Mouse (Mus musculus) lung, postnatal 10 days (tissue): ENCODE measurements around the gene Gapdhs.
A peak's percentile ranks its signal among the peaks of the same experiment; 100 is the strongest.
"Not testable (repeated sequence)": the region's sequence is repeated elsewhere in the genome, so short reads cannot be mapped to it uniquely, and the experiment has no call there.

ENCODE experiments used
- DNase-seq: peaks from one replicate; pipeline ENCODE4 v3.0.0; 2021

Gene Gapdhs

DNA sequence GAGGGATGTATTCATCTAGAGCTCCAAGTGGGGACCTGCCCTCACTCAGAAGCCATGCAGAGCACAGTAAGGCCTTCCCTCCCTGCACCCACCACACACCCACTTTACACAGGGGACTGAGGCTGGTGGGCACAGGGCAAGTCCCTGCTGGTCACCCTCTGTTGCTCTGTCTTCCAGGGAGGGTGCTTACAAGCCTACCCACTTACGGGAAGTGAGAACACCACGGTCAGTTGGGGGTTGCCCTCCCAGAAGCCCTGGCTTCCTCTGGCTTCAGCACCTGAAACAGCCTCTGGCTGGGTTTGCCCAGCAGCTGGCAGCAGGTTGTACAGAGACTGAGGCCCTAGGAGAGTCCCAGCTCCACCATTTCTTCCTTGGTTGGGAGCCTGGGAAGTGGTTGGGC lies 911 bp downstream of the Gapdhs start:
- not testable (repeated sequence) for DNase-seq

DNA sequence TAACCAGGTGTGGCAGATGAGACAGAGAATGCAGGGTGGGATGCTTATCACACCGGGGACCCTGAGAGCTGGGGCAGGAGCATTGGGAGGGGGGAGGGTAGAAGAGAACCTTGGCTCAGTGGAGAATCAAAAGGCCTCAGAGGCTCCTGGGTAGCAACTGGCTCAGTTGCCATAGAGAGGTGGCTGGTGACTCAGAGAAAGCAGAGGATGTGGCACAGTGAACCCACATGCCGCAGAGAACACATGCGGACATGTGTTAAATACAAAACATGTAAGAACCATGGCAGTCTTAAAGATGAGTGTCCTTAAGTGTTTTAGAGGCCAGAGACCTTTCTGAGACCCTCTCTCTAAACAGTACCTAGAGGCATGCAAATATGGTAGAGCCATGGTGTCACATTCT lies 7.3 kb downstream of the Gapdhs start:
- DNase-seq, result no peak

DNA sequence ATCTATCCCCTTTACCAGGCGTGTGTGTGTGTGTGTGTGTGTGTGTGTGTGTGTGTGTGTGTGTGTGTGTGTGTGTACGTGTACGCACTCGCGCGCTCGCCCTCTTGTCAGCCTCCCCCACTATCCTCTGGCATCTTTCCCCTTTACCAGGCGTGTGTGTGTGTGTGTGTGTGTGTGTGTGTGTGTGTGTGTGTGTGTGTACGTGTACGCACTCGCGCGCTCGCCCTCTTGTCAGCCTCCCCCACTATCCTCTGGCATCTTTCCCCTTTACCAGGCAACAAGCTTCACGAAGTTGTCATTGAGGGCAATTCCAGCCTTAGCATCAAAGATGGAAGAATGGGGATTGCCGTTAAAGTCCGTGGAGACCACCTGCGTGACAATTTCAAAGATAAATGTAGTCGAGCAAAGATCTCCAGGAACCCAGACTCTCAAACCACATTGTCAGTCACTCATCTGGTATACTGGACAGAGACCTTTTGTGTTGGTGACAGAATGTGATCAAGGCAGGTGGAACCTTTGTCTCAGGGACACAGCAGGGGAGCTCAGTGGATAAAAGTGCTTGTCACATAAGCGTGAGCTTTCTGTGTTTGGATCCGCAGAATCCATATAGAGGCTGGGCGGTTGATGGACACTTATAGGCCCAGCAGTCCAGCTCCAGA lies 13.3 kb downstream of the Gapdhs start:
- not testable (repeated sequence) for DNase-seq

DNA sequence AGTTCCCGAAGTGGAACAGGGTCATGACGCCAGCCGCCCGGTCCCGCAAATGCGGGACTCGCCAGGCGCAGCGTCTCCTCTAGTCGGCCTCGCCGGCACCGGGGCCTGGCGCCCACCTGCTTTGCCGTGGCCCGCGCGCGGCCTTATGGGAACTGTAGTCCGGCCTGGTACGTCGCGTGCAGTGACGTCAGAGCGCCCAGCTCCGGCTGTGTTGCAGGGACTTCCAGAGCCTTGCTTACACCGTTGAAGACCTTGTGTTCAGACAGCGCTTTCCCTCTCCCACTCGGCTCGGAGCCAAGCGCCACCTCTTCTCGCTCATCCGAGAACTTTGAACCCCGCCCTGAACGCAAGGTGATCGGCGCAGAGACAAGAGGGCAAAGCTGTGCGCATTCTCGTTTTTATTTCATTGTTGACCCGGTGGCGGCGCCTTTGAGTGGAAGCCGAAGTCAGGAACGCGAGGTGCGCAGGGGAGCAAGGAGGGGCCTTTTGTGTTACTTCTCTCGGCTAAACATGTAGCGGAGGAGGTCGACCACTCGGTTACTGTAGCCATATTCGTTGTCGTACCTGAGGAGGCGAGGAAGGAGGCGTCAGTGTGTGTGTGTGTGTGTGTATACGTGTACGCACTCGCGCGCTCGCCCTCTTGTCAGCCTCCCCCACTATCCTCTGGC lies 14.0 kb downstream of the Gapdhs start, which contains the start of gene Tmem147:
Tmem147 (minus strand) TSS at position 145 of the 668 bp plus-strand sequence.
- peak; percentile 95 for DNase-seq

DNA sequence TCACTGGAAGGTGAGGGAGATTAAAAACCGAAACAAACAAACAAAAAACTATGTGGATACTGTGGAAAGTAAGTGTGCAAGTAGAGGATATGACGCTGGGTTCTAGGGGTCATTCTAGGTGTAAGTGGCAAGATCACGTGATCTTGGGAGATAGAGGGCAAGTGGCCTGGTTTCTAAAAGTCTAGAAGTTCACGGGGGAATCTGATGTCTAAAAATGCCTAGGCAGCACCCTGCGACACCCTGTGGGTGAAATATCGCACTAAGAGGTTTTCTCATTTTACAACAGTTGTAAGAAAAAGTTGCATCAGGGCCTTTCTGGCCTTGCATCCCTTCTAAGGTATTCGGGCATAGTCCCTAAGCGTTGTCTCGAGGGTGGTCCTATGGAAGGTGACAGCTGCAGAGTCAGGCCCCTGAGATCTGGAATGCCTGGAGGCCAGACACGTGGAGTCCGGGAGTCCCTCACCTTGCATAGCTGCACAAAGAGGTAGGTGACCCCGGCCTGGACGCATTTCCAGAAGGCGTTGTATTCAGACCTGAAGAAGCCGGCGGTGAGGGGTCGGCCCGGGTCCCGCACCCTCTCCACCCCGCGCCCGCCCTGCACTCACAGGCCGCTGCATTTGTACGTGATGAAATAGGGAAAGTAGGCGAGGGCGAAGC lies 14.6 kb downstream of the Gapdhs start:
- no peak for DNase-seq

DNA sequence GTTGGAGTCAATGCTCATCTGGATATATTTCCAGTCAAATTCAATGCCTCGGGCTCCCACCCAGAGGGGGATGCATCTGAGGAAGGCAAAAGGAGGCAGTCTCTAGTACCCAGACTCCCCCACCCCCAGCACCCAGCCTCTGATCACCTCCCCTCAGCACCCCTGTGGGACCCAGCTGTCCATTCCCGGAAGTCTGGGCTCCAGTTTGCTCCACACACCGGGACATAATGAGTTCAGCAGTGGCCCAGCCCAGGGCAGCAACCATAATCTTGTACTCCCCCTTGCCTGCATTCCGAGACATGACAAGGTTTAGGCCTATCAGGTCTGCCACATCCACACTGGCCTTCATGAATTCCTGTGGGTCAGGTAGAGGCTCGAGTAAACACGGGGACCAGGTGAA lies 15.3 kb downstream of the Gapdhs start:
- DNase-seq, result no peak

DNA sequence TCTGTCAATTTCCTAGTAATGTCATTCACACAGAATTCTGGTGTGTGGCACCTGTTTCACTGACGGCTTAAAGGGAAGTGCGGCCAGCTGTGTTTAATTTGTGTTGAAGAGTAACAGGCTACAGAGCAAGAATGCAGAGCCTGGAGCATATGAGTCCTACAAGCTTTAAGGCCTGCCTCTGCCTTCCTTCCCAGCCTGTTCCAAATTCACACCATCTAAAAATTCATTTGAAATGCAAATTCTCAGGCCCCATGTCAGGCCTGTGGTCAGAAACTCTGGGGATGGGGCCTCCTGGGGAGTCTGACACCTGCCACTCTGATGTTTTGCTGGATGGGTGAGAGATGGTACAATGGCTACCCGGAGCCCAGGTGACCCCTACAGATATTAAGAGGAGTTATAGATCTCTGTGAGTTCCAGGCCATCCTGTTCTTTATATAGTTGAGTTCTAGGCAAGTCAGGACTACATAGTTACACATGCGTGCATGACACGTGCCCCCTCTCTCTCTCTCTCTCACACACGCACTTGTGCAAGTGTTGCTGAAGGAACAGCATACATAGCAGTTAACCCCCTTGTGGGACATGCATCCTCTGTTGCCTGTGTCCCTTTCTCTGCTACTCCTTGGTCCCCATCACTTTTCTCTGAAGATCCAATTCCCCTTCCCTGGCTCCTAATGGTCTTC lies 20.1 kb downstream of the Gapdhs start:
- no peak for DNase-seq

DNA sequence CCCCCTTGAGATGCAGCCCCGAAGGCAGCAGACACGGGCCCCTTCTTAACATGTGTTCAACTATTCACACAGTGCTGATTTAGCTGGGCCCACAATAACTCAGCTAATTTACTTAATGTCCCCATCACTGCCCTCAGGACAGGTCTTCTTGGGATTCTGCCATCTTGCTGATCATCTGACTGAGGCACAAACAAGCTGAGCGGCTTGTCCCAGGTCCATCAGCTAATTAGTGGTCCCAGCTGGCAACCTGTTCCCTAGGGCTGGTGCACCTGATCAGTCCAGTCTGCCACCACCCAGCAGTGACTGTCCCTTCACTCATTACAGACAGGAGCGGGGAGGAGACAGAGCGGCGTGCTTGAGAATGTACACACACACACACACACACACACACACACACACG lies 22.2 kb downstream of the Gapdhs start:
- DNase-seq, result no peak

DNA sequence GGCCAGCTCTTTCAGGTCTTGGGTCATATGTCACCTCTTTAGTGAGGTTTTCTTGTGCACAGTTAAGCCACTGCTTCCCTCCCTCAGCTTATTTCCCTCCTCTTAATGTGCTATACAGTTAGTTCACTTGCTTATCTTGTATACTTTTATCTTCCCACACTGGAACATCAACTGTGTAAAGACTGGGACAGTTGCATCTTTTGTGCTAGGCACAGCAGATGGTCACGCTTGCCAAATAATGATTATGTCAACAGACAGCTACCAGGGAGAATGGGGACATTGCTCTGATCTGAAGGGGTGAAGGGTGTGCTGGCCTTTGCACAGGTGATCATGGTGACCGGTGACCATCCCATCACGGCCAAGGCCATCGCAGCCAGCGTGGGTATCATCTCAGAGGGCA lies 23.8 kb downstream of the Gapdhs start:
- DNase-seq, result no peak

DNA sequence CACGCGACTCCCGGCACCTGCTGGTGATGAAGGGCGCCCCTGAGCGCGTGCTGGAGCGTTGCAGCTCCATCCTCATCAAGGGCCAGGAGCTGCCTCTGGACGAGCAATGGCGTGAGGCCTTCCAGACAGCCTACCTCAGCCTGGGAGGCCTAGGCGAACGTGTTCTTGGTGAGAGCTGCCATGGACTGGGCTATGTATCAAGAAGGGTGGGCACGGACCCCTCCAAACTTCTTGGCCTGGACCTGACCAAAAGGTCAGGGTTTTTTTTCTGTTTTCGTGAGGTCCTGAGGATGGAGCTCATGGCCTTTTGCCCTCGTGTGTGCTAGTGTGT lies 25.8 kb downstream of the Gapdhs start:
- DNase-seq, result no peak

DNA sequence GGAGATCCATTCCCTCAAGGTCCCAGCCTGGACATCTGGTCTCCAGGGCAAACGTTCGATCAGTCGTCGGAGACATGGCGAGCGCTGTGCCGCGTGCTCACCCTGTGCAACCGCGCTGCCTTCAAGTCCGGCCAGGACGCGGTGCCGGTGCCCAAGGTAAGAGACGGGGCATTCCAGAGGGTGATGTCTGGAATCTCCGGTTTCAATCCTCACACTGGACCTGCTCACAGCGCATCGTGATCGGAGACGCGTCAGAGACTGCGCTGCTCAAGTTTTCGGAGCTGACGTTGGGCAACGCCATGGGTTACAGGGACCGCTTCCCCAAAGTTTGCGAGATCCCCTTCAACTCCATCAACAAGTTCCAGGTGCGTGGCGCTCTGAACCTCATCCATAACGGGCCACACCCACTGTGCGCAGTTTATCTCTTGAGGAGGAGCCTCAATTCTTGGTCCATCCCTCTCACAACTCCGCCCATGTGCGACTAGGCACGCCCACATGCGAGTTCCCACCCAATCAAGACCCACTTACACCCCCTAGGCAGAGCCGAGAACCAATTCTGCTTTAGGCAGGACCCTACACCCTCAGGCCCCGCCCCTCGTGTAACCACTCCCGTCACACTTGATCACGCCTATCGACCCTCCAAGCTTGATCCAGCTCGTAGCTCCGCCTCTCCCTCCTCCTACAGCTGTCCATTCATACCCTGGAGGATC lies 26.3 kb downstream of the Gapdhs start:
- peak; percentile 77 for DNase-seq

DNA sequence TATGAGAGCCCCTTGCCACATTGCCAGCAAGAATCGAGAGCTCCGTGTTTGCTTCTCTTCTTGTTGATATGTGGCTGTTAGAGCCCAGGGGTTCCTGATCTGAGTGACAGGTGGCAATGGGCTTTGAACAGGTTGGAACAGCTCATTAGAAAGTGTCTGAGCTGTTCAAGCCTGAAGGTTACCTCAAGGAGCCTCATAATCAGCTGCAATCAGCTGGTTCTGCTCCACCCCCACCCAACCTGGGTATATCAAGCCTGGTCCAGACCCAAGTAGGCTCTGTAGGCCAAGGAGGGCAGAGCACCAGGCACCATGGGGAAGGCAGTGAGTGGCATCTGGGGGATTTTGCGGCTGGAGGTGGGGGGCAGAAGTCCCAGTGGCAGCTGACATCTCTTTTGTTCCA lies 31.5 kb downstream of the Gapdhs start, which contains the start of gene Atp4a:
Atp4a (plus strand) TSS at position 268 of the 400 bp plus-strand sequence.
- no peak for DNase-seq

DNA sequence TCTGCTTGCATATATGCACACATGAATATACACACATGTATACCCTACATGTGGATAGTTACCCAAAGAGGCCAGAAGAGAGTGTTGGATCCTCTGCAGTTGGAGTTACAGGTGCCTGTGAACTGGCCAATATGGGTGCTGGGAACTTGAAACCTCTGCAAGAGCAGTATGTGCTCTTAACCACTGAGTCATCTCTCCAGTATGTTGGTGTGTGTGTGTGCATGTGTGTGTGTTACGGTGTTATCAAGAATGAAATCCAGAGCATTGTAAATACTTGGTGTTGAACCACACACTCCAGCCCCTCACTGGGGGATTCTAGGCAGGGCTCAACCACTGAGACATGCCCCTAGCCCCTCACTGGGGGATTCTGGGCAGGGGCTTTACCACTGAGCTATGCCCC lies 36.0 kb downstream of the Gapdhs start:
- DNase-seq, result no peak

DNA sequence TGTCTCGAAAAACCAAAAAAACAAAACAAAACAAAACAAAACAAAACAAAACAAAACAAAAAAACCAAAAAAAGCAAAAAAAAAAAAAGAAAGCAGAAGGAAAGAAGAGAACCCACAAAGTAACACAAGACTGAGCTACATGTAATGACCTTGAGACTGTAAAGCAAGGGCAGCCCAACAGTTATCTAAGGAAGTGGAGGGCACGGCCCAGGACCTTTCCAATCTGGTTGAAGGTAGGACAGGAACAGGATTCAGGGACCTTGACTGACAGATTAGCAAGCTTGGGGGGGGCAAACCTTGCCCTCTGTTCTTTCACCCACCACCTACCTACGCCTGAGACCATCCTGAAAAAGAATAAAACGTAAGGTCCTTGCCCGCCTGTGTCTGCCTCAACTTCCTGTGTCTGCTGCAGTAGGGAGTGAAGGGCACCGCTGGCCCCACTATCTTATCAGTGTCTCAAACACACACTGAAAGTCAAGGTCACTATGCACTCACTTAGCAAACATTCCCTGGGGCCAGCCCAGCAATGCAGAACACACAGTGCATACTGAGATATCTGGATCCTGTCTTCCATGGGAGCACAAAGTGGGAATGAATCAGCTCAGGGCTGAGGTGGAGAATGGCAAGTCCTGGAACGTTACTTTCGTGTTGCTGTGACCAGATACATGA lies 37.1 kb downstream of the Gapdhs start:
- no peak for DNase-seq

DNA sequence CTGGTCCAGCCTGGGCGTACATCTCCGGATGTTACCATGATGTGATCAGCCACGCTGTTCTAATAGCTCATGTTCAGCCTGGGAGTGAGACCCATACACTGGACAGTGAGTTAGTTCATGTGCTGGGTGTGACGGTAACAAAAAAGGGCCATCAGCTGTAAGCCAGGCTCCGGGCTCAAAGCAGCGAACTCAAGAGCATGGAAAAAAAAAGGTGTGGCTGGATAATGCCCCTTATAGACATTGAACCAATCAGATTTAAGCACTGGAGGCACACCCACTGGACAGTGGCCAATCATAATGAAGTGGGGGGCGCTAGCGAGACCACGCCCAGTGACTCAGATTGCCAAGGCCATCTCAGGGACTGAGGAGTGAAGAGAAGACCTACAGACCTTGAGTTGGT lies 44.9 kb downstream of the Gapdhs start, which contains the start of gene 2200002J24Rik:
2200002J24Rik (plus strand) TSS at position 338 of the 400 bp plus-strand sequence.
- DNase-seq, result peak; percentile 39

DNA sequence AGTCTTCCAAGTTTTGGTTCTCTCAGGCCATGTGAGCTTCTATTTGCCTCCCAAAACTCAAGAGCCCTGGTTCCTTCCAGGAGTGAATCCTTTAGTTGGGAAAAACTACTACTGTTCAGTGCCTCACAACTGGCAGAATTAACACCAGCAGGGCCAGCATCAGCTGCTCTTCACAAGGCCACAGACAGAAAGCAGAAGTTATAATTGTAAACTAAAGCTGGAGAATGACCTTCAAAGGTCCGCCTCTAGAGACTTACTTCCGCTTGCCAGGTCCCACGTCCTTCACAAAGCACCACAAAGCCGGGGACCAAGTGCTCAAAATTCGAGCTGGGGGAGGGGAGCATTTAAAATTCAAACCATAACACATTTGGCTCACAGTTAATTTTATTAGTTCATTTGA lies 45.4 kb downstream of the Gapdhs start:
- DNase-seq, result no peak

DNA sequence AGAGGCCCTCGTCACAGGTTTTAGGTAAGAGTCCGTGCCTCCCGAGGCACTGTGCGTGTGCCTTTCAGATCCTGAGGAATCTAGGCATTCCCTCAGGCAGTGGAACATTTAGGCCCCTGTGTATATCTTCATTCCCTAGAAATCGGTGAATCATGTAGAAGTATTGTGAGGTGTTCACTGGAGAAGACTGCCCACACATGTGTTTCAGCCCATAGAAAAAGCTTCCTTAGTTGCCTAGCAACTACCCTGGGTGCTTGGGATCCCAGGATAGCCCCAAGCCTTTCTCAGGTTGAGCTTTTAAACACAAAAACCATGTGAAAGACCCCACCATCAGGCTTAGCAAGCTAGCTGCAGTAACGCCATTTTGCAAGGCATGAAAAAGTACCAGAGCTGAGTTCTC lies 55.2 kb downstream of the Gapdhs start:
- DNase-seq, result no peak

DNA sequence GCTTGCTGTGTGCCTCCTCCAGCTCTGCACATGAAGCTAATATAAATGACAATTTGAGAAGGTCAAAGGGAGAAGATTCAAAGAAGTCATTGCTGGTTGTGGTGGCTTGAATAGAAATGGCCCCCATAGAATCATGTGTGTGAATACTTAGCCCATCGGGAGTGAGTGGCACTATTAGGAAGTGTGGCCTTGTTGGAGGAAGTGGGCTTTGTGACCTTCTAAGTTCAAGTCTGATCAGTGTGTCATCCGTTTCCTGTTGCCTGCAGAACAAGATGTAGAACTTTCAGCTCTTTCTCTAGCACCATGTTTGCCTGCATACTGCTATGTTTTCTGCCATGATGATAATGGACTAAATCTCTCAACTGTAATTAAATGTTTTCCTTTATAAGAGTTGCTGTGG lies 60.1 kb downstream of the Gapdhs start:
- no peak for DNase-seq

DNA sequence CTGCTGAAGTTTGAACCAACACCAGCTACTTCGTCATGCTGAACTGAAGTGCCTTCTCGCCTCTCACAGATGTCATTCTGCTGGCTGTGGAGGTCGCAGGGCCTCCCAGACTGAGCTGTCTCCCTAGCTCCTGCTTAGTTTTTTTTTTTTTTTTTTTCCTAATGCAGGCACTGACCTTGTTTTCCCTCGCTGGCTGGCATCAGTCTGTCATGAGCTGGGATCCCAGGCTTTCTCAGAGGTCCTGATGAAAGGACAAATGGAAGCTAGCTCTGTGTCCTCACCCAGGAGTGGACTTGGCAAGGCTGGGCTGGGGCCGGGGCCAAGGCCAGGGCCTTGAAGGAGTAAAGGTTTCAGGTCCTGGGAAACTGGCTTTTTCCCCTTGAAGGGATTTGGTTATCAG lies 61.6 kb downstream of the Gapdhs start:
- no peak for DNase-seq
